20 mouse cellular contexts compared by ENCODE assay signal in the genomic region with DNA sequence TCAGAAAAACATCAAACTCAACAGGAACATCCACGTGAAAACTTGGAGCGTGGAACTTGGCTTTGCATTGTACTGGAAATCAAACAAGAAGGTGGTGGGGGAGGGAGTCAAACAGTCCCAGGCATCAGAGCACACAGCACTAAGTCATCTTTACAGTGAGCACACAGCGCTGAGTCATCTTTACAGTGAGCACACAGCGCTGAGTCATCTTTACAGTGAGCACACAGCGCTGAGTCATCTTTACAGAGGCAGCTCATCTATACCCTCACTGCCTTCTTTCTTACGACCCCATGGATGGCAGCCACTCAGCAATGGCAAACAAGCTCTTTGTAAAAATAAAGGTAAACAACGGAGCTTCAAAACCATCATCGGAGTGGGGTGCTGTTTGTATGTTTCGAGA. TPM values are rescaled to one million over a fixed set of nuclear protein-coding genes. Genes with fewer than 3 reads are reported as not detected.
DNase-seq lines count a peak whose midpoint lies in the region; ATAC-seq and TF ChIP-seq lines count a peak whose summit lies in the region.
"Had no signal": no experiment of that assay in that cellular context is flagged by ENCODE, and none has a peak within 500 bp of the region (broad histone marks: within the 10 kb centered on the region; RNA-seq: fewer than 3 reads in every experiment).

No protein-coding gene starts in this region.

- no peak for DNase-seq in heart, postnatal 14 days
- DNase-seq in G1E (ENCODE audit: low spot score): no peak
- DNase-seq in midbrain, embryonic 11.5 days (ENCODE audit: low spot score, missing footprints): no peak
- no peak for DNase-seq in lung, postnatal 36 days
- DNase-seq: cerebellum, adult 8-10 months; kidney, adult 2 months; kidney, postnatal 10 days had no signal

- no peak overlapping the region for H3K27ac ChIP-seq in heart, embryonic 12.5 days (ENCODE audit: poor library complexity, severe bottlenecking)
- peak overlapping the region; percentile 60; the same call in 1 of the 2 replicates for H3K27ac ChIP-seq in liver, embryonic 12.5 days
- no peak overlapping the region for H3K27ac ChIP-seq in midbrain, embryonic 11.5 days (ENCODE audit: low read depth, low read length)
- H3K27ac ChIP-seq in forebrain, embryonic 12.5 days: no peak overlapping the region
- H3K27ac ChIP-seq: forebrain, embryonic 15.5 days; hindbrain, embryonic 12.5 days; layer of hippocampus, adult 2 months; limb, embryonic 15.5 days; midbrain, embryonic 15.5 days; neural tube, embryonic 15.5 days had no signal

- peak; percentile 91 for ATAC-seq in heart, embryonic 12.5 days (ENCODE audit: insufficient number of reproducible peaks, low FRiP score)
- peak; percentile 81 for ATAC-seq in G1E (ENCODE audit: extremely low read depth, insufficient number of reproducible peaks, low FRiP score, poor library complexity, severe bottlenecking)
- peak; percentile 91 for ATAC-seq in liver, embryonic 12.5 days
- peak; percentile 70 for ATAC-seq in megakaryocyte progenitor cell, adult 5-6 weeks (replicated peaks; ENCODE audit: poor library complexity)
- no peak for ATAC-seq in midbrain, embryonic 11.5 days (ENCODE audit: low FRiP score)
- ATAC-seq in forebrain, embryonic 12.5 days (ENCODE audit: low FRiP score): no peak
- ATAC-seq: forebrain, embryonic 15.5 days; lung, postnatal 0 days; midbrain, embryonic 15.5 days had no signal

- H3K36me3 ChIP-seq in heart, embryonic 12.5 days: peaks cover 74% of the 10 kb centered on the region
- H3K36me3 ChIP-seq in G1E (replicated peaks): peaks cover 85% of the 10 kb centered on the region
- H3K36me3 ChIP-seq in liver, embryonic 12.5 days: peaks cover 82% of the 10 kb centered on the region
- peaks cover 13% of the 10 kb centered on the region for H3K36me3 ChIP-seq in midbrain, embryonic 11.5 days (ENCODE audit: control insufficient read depth, insufficient read depth, low read length)
- peaks cover 56% of the 10 kb centered on the region for H3K36me3 ChIP-seq in forebrain, embryonic 12.5 days (replicated peaks)

- WGBS in heart, embryonic 12.5 days: 88% methylated on average over 9 of the region's 9 CpGs
- WGBS in liver, embryonic 12.5 days (ENCODE audit: insufficient replicate concordance): 83% methylated on average over 9 of the region's 9 CpGs
- 93% methylated on average over 9 of the region's 9 CpGs for WGBS in midbrain, embryonic 11.5 days
- WGBS in forebrain, embryonic 12.5 days: 93% methylated on average over 9 of the region's 9 CpGs

- H3K4me1 ChIP-seq in heart, embryonic 12.5 days (replicated peaks): no peaks in the 10 kb centered on the region
- H3K4me1 ChIP-seq in G1E (ENCODE audit: insufficient read depth, low read depth, low read length): peaks cover 6% of the 10 kb centered on the region; the same call in 1 of the 2 replicates
- H3K4me1 ChIP-seq in liver, embryonic 12.5 days: peaks cover 6% of the 10 kb centered on the region
- H3K4me1 ChIP-seq in midbrain, embryonic 11.5 days (ENCODE audit: control insufficient read depth, insufficient read depth, low read length): no peaks in the 10 kb centered on the region
- H3K4me1 ChIP-seq in forebrain, embryonic 12.5 days: no peaks in the 10 kb centered on the region
- H3K4me1 ChIP-seq: forebrain, embryonic 15.5 days; hindbrain, embryonic 12.5 days; limb, embryonic 15.5 days; midbrain, embryonic 15.5 days; neural tube, embryonic 15.5 days had no signal

- no peaks in the 10 kb centered on the region for H3K27me3 ChIP-seq in heart, embryonic 12.5 days (replicated peaks)
- H3K27me3 ChIP-seq in G1E (ENCODE audit: insufficient read depth, low read length): no peaks in the 10 kb centered on the region
- H3K27me3 ChIP-seq in liver, embryonic 12.5 days (replicated peaks): no peaks in the 10 kb centered on the region
- H3K27me3 ChIP-seq in midbrain, embryonic 11.5 days (ENCODE audit: control insufficient read depth, insufficient read depth, low read length): no peaks in the 10 kb centered on the region
- no peaks in the 10 kb centered on the region for H3K27me3 ChIP-seq in forebrain, embryonic 12.5 days
- H3K27me3 ChIP-seq: forebrain, embryonic 15.5 days; hindbrain, embryonic 12.5 days; limb, embryonic 15.5 days; megakaryocyte, embryonic 14.5 days; midbrain, embryonic 15.5 days; neural tube, embryonic 15.5 days had no signal

- H3K9me3 ChIP-seq in heart, embryonic 12.5 days (replicated peaks): no peaks in the 10 kb centered on the region
- H3K9me3 ChIP-seq in G1E (replicated peaks): no peaks in the 10 kb centered on the region
- H3K9me3 ChIP-seq in liver, embryonic 12.5 days (replicated peaks): no peaks in the 10 kb centered on the region; the same call in 1 of the 2 replicates
- no peaks in the 10 kb centered on the region for H3K9me3 ChIP-seq in midbrain, embryonic 11.5 days (ENCODE audit: control insufficient read depth, low read length)
- H3K9me3 ChIP-seq in forebrain, embryonic 12.5 days: no peaks in the 10 kb centered on the region
- H3K9me3 ChIP-seq: forebrain, embryonic 15.5 days; hindbrain, embryonic 12.5 days; limb, embryonic 15.5 days; megakaryocyte, embryonic 14.5 days; midbrain, embryonic 15.5 days; neural tube, embryonic 15.5 days had no signal

- intact Hi-C loops in heart, postnatal 14 days (cut with DNase I): no loop called here

- no peak overlapping the region for H3K9ac ChIP-seq in heart, embryonic 12.5 days
- H3K9ac ChIP-seq in liver, embryonic 12.5 days: no peak overlapping the region
- no peak overlapping the region for H3K9ac ChIP-seq in midbrain, embryonic 11.5 days (ENCODE audit: low read length)
- H3K9ac ChIP-seq in forebrain, embryonic 12.5 days: no peak overlapping the region
- H3K9ac ChIP-seq: forebrain, embryonic 15.5 days; hindbrain, embryonic 12.5 days; limb, embryonic 15.5 days; midbrain, embryonic 15.5 days; neural tube, embryonic 15.5 days had no signal

- H3K4me3 ChIP-seq in heart, embryonic 12.5 days: no peak overlapping the region
- no peak overlapping the region for H3K4me3 ChIP-seq in G1E (ENCODE audit: low read depth, low read length)
- no peak overlapping the region for H3K4me3 ChIP-seq in liver, embryonic 12.5 days
- H3K4me3 ChIP-seq in midbrain, embryonic 11.5 days (ENCODE audit: low read depth, low read length): no peak overlapping the region
- H3K4me3 ChIP-seq in forebrain, embryonic 12.5 days (replicated peaks): no peak overlapping the region
- H3K4me3 ChIP-seq: erythroblast, embryonic 14.5 days; forebrain, embryonic 15.5 days; hindbrain, embryonic 12.5 days; layer of hippocampus, adult 2 months; limb, embryonic 15.5 days; megakaryocyte, embryonic 14.5 days; midbrain, embryonic 15.5 days; neural tube, embryonic 15.5 days had no signal

- TF ChIP-seq CTCF in G1E (IDR thresholded peaks at IDR 0.05; ENCODE audit: low read depth, low read length): no peak

- H3K4me2 ChIP-seq in heart, embryonic 12.5 days: no peak overlapping the region
- H3K4me2 ChIP-seq in liver, embryonic 12.5 days: no peak overlapping the region
- no peak overlapping the region for H3K4me2 ChIP-seq in midbrain, embryonic 11.5 days
- H3K4me2 ChIP-seq in forebrain, embryonic 12.5 days: no peak overlapping the region
- H3K4me2 ChIP-seq: forebrain, embryonic 15.5 days; hindbrain, embryonic 12.5 days; limb, embryonic 15.5 days; midbrain, embryonic 15.5 days; neural tube, embryonic 15.5 days had no signal

RNA-seq across cellular contexts. Expression of a gene that starts 22.3 kb away (rescaled TPM):
- polyA plus RNA-seq in heart, embryonic 12.5 days (2016; fragmentation: Nextera tagmentation; extraction: Ambion mirVana): 26.0 and 28.4 TPM in 2 replicates
- total RNA-seq in heart, postnatal 14 days (2021): 10 to 100 TPM; 21.8 to 22.4 TPM
- total RNA-seq in G1E (2014; fragmentation: Nextera tagmentation) (33.8 and 34.9 TPM in 2 replicates), G1E (2017) (46.1 and 49.1 TPM in 2 replicates)
- polyA plus RNA-seq in G1E (2012): 11.7 and 12.4 TPM in 2 replicates
- polyA plus RNA-seq in liver, embryonic 12.5 days (2016; fragmentation: Nextera tagmentation; extraction: Ambion mirVana): 22.6 and 23.9 TPM in 2 replicates
- total RNA-seq in megakaryocyte progenitor cell, adult 5-6 weeks (2015): 26.0 TPM in 2 replicates
- 34.6 and 36.9 TPM in 2 replicates for total RNA-seq in megakaryocyte progenitor cell, adult 5-6 weeks (2017)
- 47.0 and 47.8 TPM in 2 replicates for polyA plus RNA-seq in midbrain, embryonic 11.5 days (2014; fragmentation: Nextera tagmentation; extraction: Ambion mirVana)
- polyA plus RNA-seq in forebrain, embryonic 12.5 days (2016; fragmentation: Nextera tagmentation; extraction: Ambion mirVana): 46.0 and 46.8 TPM in 2 replicates

RNA-seq across cellular contexts. Expression of a gene that starts 22.5 kb away (rescaled TPM):
- 32.9 and 34.1 TPM in 2 replicates for polyA plus RNA-seq in heart, embryonic 12.5 days (2016; fragmentation: Nextera tagmentation; extraction: Ambion mirVana)
- 10 to 100 TPM; 48.4 to 60.7 TPM for total RNA-seq in heart, postnatal 14 days (2021)
- 45.8 and 52.6 TPM in 2 replicates for total RNA-seq in G1E (2014; fragmentation: Nextera tagmentation)
- total RNA-seq in G1E (2017): 28.4 and 29.9 TPM in 2 replicates
- 9.7 and 12.7 TPM in 2 replicates for polyA plus RNA-seq in G1E (2012)
- polyA plus RNA-seq in liver, embryonic 12.5 days (2016; fragmentation: Nextera tagmentation; extraction: Ambion mirVana): 35.0 and 36.3 TPM in 2 replicates
- total RNA-seq in megakaryocyte progenitor cell, adult 5-6 weeks (2015): 25.6 and 46.6 TPM in 2 replicates
- total RNA-seq in megakaryocyte progenitor cell, adult 5-6 weeks (2017): 28.4 and 33.8 TPM in 2 replicates
- 49.0 and 50.5 TPM in 2 replicates for polyA plus RNA-seq in midbrain, embryonic 11.5 days (2014; fragmentation: Nextera tagmentation; extraction: Ambion mirVana)
- 44.8 and 47.9 TPM in 2 replicates for polyA plus RNA-seq in forebrain, embryonic 12.5 days (2016; fragmentation: Nextera tagmentation; extraction: Ambion mirVana)

Comparison
In these comparisons a context has a peak if more than half of its experiments do, and no peak if none do; other contexts are left out.
1. ATAC-seq: peak in heart, embryonic 12.5 days (single experiment), G1E (single experiment), liver, embryonic 12.5 days (single experiment) and megakaryocyte progenitor cell, adult 5-6 weeks (single experiment); none in midbrain, embryonic 11.5 days (single experiment) and forebrain, embryonic 12.5 days (single experiment).